Mouse (Mus musculus) kidney, adult 2 months (tissue): ENCODE results near the gene Gsn.

ENCODE experiments used
- CTCF ChIP-seq: fragments of 200-500 bp; conservative IDR thresholded peaks from 2 replicates; pipeline ENCODE4 v1.5.1; 2011; ENCODE audit warnings: low read depth, mild to moderate bottlenecking, control low read depth, low read length, moderate library complexity, mixed read lengths; ENCODE audit not compliant: insufficient read depth, insufficient read length
- POLR2A ChIP-seq: fragments of 200-500 bp; IDR thresholded peaks from one replicate; pipeline ENCODE4 v1.6.1; 2011; ENCODE audit warnings: low read depth, low read length, control low read depth

DNA sequence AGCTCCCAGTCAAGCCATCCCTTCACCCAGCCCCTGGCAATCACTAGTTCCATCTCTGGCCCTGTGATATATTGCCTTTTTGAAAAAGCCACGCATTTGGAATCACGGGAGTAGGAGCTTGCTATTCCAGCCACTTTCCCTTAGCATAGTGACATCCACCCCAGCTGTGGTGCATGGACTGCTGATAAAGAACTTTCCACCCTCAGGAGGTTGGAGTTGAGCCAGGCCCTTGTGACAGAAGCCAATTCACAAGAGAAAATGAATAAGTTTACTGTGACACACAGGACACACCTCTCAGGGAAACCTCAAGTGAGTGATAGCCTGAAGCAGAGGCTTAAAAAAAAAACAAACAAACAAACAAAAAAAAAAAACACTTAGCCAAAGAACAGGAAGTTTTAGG lies 24.3 kb upstream of the Gsn start:
- TF ChIP-seq POLR2A (no peak), CTCF (no peak)
